Mouse (Mus musculus): ENCODE measurements around the gene Tfap4.

- TF ChIP-seq GATA1 (IDR thresholded peaks at IDR 0.05; ENCODE audit: borderline replicate concordance, low read length), result no peak
- TF ChIP-seq FLI1 (IDR thresholded peaks at IDR 0.05; ENCODE audit: low read length), result no peak
Observed at GRCm38 (mm10) chr16:4578630-4579029, 19.0 kb upstream of the Tfap4 start.

All from megakaryocyte, embryonic 14.5 days (primary cell).